Mouse (Mus musculus) spleen, postnatal 4 days (tissue): Measurements from ENCODE around the gene Ctnnal1.

Experiments used
- DNase-seq, 2 experiments: peaks; one replicate each; pipeline ENCODE4 v3.0.0; 2022; ENCODE audit warnings: low spot score in 2 of 2

Gene Ctnnal1

DNA sequence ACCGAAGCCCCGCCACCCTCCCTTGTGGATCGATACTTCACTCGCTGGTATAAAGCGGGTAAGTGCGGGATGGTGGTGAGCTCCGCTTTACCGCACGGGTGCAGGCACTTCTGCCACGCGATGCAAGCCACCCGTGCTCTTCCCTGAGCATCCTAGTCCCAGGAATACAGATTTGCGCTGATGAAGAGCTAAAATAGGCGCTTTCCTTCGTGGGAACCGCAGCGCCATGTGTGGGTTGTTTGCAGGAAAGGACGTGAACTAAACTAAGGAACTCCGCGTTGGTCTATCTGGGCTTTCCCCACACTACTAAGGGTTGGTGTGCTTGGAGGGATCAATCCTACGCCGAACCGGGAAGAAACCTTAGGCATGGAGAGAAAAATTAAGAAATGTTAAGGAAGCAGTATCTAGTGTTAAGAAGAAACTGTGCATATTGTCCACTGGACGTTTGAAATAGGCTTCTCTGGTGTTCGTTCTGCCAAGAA is 62.3 kb downstream of the Ctnnal1 start:
- DNase-seq = no peak

DNA sequence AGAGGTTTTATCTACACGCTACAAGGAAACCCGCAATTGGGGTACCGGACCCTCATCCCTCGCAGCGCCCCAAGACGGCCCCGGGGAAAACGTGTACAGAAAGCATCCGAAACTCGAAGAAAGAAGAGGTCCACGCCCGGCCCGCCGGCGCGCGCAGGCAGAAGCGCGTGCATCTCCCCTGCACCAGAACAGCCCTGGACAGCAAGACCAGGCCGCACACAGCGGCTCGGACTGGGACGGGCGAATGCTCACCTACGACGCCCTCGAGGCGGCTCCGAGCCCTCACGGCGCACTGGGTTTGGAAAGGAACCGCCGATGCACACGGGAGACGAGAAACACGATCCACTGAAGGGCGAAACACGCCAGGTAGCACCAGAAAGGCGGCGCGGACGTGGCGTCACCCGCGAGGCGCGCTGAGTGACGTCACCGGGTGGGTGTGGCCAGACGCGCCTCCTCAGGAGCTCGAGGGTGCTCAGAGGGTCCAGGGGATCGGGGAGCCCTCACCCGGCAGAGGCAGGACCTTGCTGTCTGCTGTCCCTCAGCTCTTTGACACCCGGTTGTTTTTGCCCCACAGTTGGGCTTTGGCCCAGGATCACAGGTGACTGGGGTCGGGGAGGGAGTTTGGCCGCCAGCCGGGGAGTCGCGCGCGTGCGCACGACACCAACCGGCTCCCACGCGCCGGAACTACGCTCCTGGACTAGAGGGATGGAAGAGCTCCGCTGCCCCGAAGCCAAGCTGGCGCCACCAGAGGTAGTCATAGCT is 62.9 kb downstream of the Ctnnal1 start, which contains the start of the genes Elp1 and Fam206a:
TSS of gene Elp1 (minus strand) at position 425 of the 762 bp plus-strand sequence.
TSS of gene Fam206a (plus strand) at position 439 of the 762 bp plus-strand sequence.
- peak; percentile 91 to 98 for DNase-seq

DNA sequence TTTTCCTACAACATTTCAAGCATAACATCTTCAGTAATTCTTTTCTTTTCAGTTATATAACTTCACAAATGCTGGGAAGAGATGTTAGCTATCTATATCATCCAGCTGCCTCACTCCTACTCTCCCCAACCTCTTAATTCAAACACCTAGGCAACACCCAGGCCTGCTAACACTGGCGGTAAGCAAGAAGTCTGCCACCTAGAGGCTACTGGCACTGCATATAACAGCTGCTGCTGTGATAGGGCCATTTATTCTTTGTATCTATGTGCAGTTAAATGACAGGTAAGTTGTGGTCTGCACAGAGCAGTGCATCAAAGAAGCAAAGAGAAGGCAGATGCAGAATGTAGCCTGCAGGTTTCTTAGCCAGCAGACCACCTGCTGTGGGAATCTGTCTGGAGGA is 73.6 kb downstream of the Ctnnal1 start:
- no peak for DNase-seq

DNA sequence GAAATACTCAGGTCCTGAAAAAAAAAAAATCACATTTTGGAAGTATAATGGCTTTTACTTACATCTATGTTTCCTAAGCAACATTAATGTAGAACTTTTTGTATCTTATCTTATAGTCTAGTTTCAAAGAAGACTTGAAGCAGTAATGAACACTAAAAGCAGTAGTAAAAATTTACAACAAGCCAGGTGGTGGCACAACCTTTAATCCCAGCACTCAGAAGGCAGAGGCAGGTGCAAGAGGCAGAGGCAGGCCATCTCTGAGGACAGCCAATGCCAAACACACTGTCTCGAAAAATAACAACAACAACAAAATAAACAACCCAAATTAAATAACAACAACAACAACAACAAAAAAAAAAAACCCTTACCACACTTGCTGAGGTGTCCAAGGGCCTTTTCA is 93.9 kb downstream of the Ctnnal1 start:
- DNase-seq = no peak

DNA sequence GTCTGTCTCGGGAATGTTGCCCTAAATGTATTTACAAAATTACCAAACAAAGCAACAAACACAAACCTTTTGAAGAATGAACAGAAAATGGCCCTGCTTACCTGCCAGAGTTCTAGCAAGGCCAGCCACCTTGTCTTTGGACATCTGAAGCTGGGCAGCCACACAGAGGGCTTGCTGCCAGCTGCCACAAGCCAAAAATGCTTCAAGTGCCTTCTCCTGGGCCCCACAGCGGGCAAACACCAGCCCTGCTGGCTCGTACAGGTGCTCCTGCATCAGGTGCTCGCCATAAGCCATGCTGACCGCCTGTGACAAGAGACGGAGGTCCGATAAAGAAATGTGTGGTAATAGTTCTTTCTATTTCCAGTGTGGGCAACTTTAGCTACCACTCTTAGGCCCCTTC is 96.1 kb downstream of the Ctnnal1 start:
- DNase-seq = no peak

DNA sequence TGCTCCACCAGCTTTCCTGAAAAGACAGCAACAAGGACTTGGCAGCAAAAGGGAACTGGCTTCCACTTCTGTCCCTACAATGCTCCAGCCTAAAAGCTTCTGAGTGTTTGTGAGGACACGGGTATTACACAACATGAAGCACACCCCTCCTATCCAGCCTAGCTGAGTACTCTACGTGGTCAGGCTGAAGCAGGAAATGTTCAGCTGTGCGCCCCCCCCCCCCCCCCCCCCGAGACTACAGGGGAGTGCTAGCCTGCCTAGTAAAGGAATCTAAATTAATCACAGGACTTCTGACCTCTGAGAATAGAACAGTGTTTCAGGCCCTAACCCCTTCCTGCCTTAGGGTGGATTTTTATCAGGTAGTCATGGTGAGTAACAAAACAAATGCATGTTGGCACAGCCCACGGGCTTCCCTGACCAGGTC is 97.1 kb downstream of the Ctnnal1 start:
- no peak for DNase-seq
